Mouse (Mus musculus): Measurements from ENCODE around the gene Cntnap5b. TPM values are rescaled to one million over a fixed set of nuclear protein-coding genes. Genes with fewer than 3 reads are reported as not detected.
A peak's percentile ranks its signal among the peaks of the same experiment; 100 is the strongest.

Cntnap5b gene
- polyA plus RNA-seq, 1 experiment from 2014 or later, result 6.0 TPM

GRCm38 (mm10) chr1:100122410-100122935 lies 349.9 kb downstream of the Cntnap5b start:
- Histone ChIP-seq H3K9me3 (ENCODE audit: control insufficient read depth, low read length) (no peaks in the 10 kb centered on the region), H3K4me2 (ENCODE audit: low read depth, low read length) (no peak overlapping the region), H3K4me1 (ENCODE audit: control insufficient read depth, insufficient read depth, low read length) (no peaks in the 10 kb centered on the region), H3K27me3 (ENCODE audit: control insufficient read depth, insufficient read depth, low read length) (no peaks in the 10 kb centered on the region), H3K27ac (ENCODE audit: low read depth, low read length) (no peak overlapping the region), H3K36me3 (ENCODE audit: control insufficient read depth, insufficient read depth, low read length) (no peaks in the 10 kb centered on the region), H3K4me3 (ENCODE audit: low read depth, low read length) (no peak overlapping the region), H3K9ac (replicated peaks; ENCODE audit: low read depth, low read length) (no peak overlapping the region)
- ATAC-seq (ENCODE audit: low read depth), result no peak

- no peak for ATAC-seq (ENCODE audit: low read depth)
- Histone ChIP-seq H3K9ac (replicated peaks; ENCODE audit: low read depth, low read length) (no peak overlapping the region), H3K9me3 (ENCODE audit: control insufficient read depth, low read length) (no peaks in the 10 kb centered on the region), H3K27ac (ENCODE audit: low read depth, low read length) (no peak overlapping the region), H3K4me1 (ENCODE audit: control insufficient read depth, insufficient read depth, low read length) (no peaks in the 10 kb centered on the region), H3K4me2 (ENCODE audit: low read depth, low read length) (no peak overlapping the region), H3K4me3 (ENCODE audit: low read depth, low read length) (no peak overlapping the region), H3K27me3 (ENCODE audit: control insufficient read depth, insufficient read depth, low read length) (no peaks in the 10 kb centered on the region), H3K36me3 (ENCODE audit: control insufficient read depth, insufficient read depth, low read length) (no peaks in the 10 kb centered on the region)
- WGBS, result 69% methylated on average over 2 of the region's 2 CpGs
Measured at GRCm38 (mm10) chr1:100163588-100164357, 391.2 kb downstream of the Cntnap5b start.

- H3K4me2 ChIP-seq (ENCODE audit: low read depth, low read length), result no peak overlapping the region
- no peak for ATAC-seq (ENCODE audit: low read depth)
- H3K27ac ChIP-seq (ENCODE audit: low read depth, low read length), result no peak overlapping the region
- H3K9me3 ChIP-seq (ENCODE audit: control insufficient read depth, low read length), result no peaks in the 10 kb centered on the region
- H3K4me3 ChIP-seq (ENCODE audit: low read depth, low read length), result no peak overlapping the region
- H3K9ac ChIP-seq (replicated peaks; ENCODE audit: low read depth, low read length), result no peak overlapping the region
- H3K27me3 ChIP-seq (ENCODE audit: control insufficient read depth, insufficient read depth, low read length), result no peaks in the 10 kb centered on the region
- no peaks in the 10 kb centered on the region for H3K4me1 ChIP-seq (ENCODE audit: control insufficient read depth, insufficient read depth, low read length)
- no peaks in the 10 kb centered on the region for H3K36me3 ChIP-seq (ENCODE audit: control insufficient read depth, insufficient read depth, low read length)
Measured at GRCm38 (mm10) chr1:100171566-100171965, 399.0 kb downstream of the Cntnap5b start.

- peak; percentile 94 for ATAC-seq (ENCODE audit: low read depth)
- 88% methylated on average over 5 of the region's 5 CpGs for WGBS
Measured at GRCm38 (mm10) chr1:100180050-100180449, 407.5 kb downstream of the Cntnap5b start.

GRCm38 (mm10) chr1:100231980-100232608 lies 459.5 kb downstream of the Cntnap5b start:
- no peak overlapping the region for H3K4me2 ChIP-seq (ENCODE audit: low read depth, low read length)
- H3K27me3 ChIP-seq (ENCODE audit: control insufficient read depth, insufficient read depth, low read length), result no peaks in the 10 kb centered on the region
- no peaks in the 10 kb centered on the region for H3K9me3 ChIP-seq (ENCODE audit: control insufficient read depth, low read length)
- 9% methylated on average over 5 of the region's 6 CpGs for WGBS
- H3K27ac ChIP-seq (ENCODE audit: low read depth, low read length), result no peak overlapping the region
- no peaks in the 10 kb centered on the region for H3K4me1 ChIP-seq (ENCODE audit: control insufficient read depth, insufficient read depth, low read length)
- H3K36me3 ChIP-seq (ENCODE audit: control insufficient read depth, insufficient read depth, low read length), result no peaks in the 10 kb centered on the region
- H3K4me3 ChIP-seq (ENCODE audit: low read depth, low read length), result no peak overlapping the region
- peak; percentile 91 for ATAC-seq (ENCODE audit: low read depth)
- no peak overlapping the region for H3K9ac ChIP-seq (replicated peaks; ENCODE audit: low read depth, low read length)

More at GRCm38 (mm10) chr1:100180050-100180449, 407.5 kb downstream of the Cntnap5b start:
- no peaks in the 10 kb centered on the region for H3K4me1 ChIP-seq (ENCODE audit: control insufficient read depth, insufficient read depth, low read length)
- no peak overlapping the region for H3K4me3 ChIP-seq (ENCODE audit: low read depth, low read length)
- no peak overlapping the region for H3K27ac ChIP-seq (ENCODE audit: low read depth, low read length)
- no peaks in the 10 kb centered on the region for H3K27me3 ChIP-seq (ENCODE audit: control insufficient read depth, insufficient read depth, low read length)
- H3K9me3 ChIP-seq (ENCODE audit: control insufficient read depth, low read length), result no peaks in the 10 kb centered on the region
- no peak overlapping the region for H3K9ac ChIP-seq (replicated peaks; ENCODE audit: low read depth, low read length)
- no peak overlapping the region for H3K4me2 ChIP-seq (ENCODE audit: low read depth, low read length)
- H3K36me3 ChIP-seq (ENCODE audit: control insufficient read depth, insufficient read depth, low read length), result no peaks in the 10 kb centered on the region

GRCm38 (mm10) chr1:100251964-100252363 lies 479.4 kb downstream of the Cntnap5b start:
- Histone ChIP-seq H3K36me3 (ENCODE audit: control insufficient read depth, insufficient read depth, low read length) (no peaks in the 10 kb centered on the region), H3K9ac (replicated peaks; ENCODE audit: low read depth, low read length) (no peak overlapping the region), H3K27me3 (ENCODE audit: control insufficient read depth, insufficient read depth, low read length) (no peaks in the 10 kb centered on the region), H3K4me2 (ENCODE audit: low read depth, low read length) (no peak overlapping the region), H3K27ac (ENCODE audit: low read depth, low read length) (no peak overlapping the region), H3K4me3 (ENCODE audit: low read depth, low read length) (no peak overlapping the region), H3K9me3 (ENCODE audit: control insufficient read depth, low read length) (no peaks in the 10 kb centered on the region), H3K4me1 (ENCODE audit: control insufficient read depth, insufficient read depth, low read length) (no peaks in the 10 kb centered on the region)
- no peak for ATAC-seq (ENCODE audit: low read depth)

GRCm38 (mm10) chr1:100310687-100311086 lies 538.1 kb downstream of the Cntnap5b start:
- no peak overlapping the region for H3K9ac ChIP-seq (replicated peaks; ENCODE audit: low read depth, low read length)
- peak; percentile 85 for ATAC-seq (ENCODE audit: low read depth)
- H3K4me2 ChIP-seq (ENCODE audit: low read depth, low read length), result no peak overlapping the region
- H3K4me3 ChIP-seq (ENCODE audit: low read depth, low read length), result no peak overlapping the region
- no peaks in the 10 kb centered on the region for H3K9me3 ChIP-seq (ENCODE audit: control insufficient read depth, low read length)
- no peaks in the 10 kb centered on the region for H3K4me1 ChIP-seq (ENCODE audit: control insufficient read depth, insufficient read depth, low read length)
- no peaks in the 10 kb centered on the region for H3K36me3 ChIP-seq (ENCODE audit: control insufficient read depth, insufficient read depth, low read length)
- WGBS, result 74% methylated on average over 1 of the region's 1 CpGs
- H3K27ac ChIP-seq (ENCODE audit: low read depth, low read length), result no peak overlapping the region
- H3K27me3 ChIP-seq (ENCODE audit: control insufficient read depth, insufficient read depth, low read length), result no peaks in the 10 kb centered on the region

- Histone ChIP-seq H3K4me1 (ENCODE audit: control insufficient read depth, insufficient read depth, low read length) (no peaks in the 10 kb centered on the region), H3K4me3 (ENCODE audit: low read depth, low read length) (no peak overlapping the region), H3K9me3 (ENCODE audit: control insufficient read depth, low read length) (no peaks in the 10 kb centered on the region), H3K27me3 (ENCODE audit: control insufficient read depth, insufficient read depth, low read length) (no peaks in the 10 kb centered on the region), H3K36me3 (ENCODE audit: control insufficient read depth, insufficient read depth, low read length) (no peaks in the 10 kb centered on the region), H3K9ac (replicated peaks; ENCODE audit: low read depth, low read length) (no peak overlapping the region), H3K27ac (ENCODE audit: low read depth, low read length) (no peak overlapping the region), H3K4me2 (ENCODE audit: low read depth, low read length) (no peak overlapping the region)
- ATAC-seq (ENCODE audit: low read depth), result no peak
- WGBS, result 87% methylated on average over 3 of the region's 3 CpGs
Measured at GRCm38 (mm10) chr1:100331066-100331465, 558.5 kb downstream of the Cntnap5b start.

- Histone ChIP-seq H3K4me3 (ENCODE audit: low read depth, low read length) (no peak overlapping the region), H3K4me2 (ENCODE audit: low read depth, low read length) (no peak overlapping the region; the same call in 1 of the 2 replicates), H3K9me3 (ENCODE audit: control insufficient read depth, low read length) (no peaks in the 10 kb centered on the region), H3K27me3 (ENCODE audit: control insufficient read depth, insufficient read depth, low read length) (no peaks in the 10 kb centered on the region), H3K36me3 (ENCODE audit: control insufficient read depth, insufficient read depth, low read length) (no peaks in the 10 kb centered on the region), H3K9ac (replicated peaks; ENCODE audit: low read depth, low read length) (no peak overlapping the region), H3K27ac (ENCODE audit: low read depth, low read length) (no peak overlapping the region), H3K4me1 (ENCODE audit: control insufficient read depth, insufficient read depth, low read length) (no peaks in the 10 kb centered on the region)
- WGBS, result 55% methylated on average over 5 of the region's 5 CpGs
- ATAC-seq (ENCODE audit: low read depth), result peak; percentile 91
Measured at GRCm38 (mm10) chr1:100369415-100370113, 597.0 kb downstream of the Cntnap5b start.
